Mouse (Mus musculus) adrenal gland, adult 2 months (tissue): ENCODE measurements at regions not wholly inside any gene's neighbourhood (a gene's known extent, or its start where the extent isn't known, plus 50 kb on each side); places are given as distances from the start of the nearest gene placed in this dataset.
"Not testable (repeated sequence)": the region's sequence is repeated elsewhere in the genome, so short reads cannot be mapped to it uniquely, and the experiment has no call there.

Experiments used
- DNase-seq: peaks from one replicate; pipeline ENCODE4 v3.0.0; 2021

DNA sequence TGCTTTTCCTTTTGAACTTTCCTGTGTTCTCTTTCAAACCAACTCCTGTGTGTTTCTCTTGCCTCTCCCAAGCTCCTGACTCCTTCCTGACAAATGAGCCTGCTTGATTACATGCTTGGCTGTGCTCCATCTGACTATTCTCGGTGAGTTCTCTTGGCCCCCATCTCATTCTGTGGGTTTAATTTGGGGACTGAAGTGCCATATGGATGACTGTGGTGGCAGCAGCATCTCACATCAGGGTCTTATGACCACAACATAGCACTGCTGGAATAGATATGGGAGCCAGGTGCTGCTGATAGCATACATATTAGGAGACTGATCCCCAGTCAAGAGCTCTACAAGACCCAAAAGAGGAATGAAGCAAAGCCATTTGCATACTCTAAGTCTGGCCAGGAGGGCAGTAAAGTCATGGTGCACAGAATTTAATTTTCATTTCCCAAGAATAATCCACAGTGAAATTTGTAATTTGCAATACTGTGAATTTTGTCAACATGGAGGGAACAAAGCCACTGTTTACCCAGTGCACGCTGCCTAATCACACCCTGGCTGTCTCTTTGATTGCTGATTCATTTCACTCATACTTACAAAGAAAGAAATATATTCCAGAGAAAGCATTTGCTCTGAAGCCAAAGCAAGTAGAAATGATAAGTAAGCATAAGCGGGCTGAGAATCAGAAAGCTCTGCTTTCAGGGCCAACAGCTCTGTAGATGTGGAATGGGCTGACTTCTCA, 1478.4 kb upstream of the Gm7489 start:
- DNase-seq, result no peak

DNA sequence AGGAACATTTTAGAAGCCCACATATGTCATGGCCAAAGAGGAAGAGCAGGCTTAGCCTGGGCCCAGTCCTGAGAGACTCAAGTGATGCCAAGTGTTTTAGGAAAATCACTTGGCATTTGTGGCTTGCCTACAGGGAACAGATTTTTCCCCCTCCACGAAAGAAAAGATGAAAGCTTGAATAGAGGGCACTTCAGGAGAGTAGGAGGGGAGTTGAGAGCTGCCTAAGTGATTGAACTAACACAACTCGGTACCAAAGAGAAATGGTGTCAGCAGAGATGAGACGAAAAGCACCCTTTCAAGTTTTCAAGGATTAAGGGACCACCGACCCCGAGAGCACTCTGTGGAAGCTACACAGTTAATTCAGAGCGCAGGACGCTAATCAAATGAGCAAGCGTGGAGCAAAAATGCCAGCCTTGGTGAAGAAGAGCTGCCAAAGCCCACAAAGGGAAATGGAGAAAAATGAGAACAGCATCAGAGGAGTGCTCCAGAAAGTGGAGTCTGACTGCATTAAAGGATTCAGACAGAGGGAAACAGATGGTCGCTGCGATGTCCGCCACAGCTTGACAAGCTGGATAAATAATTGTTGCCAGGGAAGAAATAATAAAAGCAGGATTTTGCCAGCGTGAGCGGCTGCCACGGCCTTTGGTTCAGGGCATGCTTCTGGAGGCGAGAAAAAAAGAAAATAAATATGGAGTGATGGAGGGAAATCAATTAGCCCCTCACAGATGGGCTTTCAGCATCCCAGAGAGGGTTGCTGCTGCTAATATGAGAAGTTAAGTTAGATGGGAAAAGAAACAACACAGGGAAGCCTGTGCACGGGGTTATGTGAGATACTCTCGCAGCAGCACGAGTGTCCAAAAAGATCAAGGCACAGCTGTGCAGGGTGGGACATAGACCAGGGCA, 1471.6 kb upstream of the Gm7489 start:
- no peak for DNase-seq

DNA sequence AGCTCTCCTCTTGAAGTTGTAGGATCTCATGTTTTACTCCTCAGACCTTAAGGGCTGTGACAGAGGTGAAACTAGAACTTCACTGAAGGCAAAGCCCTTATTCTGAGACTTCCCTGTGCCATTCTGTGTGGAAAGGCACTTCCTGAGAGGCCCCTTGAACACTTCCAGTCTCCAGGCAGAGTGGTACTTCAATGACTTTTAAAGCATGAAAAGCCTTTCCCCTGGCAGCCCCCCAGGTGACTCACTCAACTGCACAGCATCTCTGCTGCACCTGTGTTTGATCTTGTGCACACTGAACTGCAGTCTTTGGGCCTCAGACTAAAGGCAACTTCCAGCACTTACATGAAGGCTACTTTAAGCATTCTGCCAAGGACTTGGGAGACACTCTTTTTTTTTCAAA, 1458.7 kb upstream of the Gm7489 start:
- DNase-seq, result no peak

DNA sequence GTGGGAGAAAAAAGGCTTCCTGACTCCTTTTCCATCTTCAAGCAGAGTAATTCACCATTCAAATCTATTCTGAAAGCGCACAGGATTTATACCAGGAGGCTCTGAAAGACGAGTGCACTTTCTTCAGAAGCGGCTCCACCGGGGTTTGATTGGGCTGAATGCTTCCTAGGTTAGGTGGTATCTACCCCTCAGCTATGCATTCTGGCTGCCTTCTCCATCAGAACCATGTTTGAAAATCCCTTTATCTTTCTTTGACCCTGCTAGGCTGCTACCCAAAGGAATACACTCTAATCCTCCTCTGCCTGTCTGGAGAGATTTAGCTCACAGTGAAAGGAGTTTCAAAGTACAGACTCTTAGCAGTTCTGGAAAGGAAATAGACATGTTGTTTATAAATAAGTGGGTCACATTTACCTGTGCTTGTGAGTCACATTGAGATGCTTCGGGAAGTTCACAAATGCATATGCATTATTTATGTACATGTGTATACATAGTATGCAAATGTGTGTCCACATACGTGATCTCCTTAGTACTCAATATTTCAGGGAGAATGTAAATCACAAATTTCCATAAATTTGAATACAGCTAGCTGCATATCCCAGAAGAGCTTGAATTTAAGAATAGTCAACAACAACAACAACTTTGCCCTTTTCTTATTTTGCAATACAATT, 1454.1 kb upstream of the Gm7489 start:
- no peak for DNase-seq

DNA sequence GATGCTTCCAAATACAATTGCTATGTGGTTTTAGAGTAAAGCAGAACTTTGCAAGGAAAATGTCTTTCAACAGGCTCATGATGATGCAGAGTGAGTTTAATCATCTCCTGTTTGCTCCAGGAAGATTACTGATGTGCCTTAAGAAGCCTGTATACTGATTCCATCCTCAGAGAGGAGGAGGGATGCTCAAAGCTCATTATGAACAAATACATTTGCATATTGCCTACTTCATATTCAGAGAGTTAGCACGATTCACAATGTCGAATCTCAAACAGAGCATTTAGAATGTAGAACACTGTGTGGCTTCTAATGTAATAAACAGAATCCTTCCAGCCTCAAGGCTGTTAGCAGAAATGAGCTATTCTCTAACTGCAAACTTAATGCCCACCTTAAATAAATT, 1451.1 kb upstream of the Gm7489 start:
- DNase-seq, result no peak

DNA sequence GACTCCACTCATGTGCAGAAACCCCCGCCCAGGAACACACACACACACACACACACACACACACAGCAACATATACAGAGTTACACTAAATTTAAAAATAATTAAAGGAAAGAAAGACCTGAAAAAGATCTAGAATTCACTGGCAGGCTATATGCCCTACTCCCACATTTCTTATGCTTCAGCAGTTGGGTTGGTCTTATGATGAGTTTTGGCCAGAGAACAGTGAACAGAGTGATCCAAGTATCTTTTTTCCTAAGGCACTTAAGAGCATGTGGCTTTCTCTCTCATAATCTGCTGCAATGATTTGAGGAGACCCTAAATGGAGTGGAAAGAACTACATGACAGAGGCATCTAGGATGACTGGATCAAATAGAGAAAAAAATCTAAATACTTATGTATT, 1446.3 kb upstream of the Gm7489 start:
- DNase-seq, result no peak

DNA sequence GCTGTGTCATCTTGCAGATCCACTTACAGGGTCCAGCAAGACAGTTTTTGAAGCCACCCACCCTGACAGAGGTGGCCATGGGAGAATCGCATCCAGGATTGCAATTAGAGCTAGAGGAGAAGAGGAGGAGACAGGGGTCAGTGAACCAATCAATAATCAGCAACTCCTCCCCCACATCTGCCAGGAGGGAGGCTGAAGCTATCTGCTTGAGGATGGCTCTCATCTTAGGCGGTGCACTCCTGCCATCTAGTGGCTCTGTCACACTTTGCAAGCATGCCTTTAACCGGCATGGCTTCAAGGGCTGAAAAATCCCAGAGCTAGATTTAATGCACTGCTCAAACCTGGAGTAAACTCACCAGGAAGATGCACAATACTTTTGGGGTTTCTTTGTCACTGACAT, 1425.9 kb upstream of the Gm7489 start:
- peak; percentile 70 for DNase-seq

DNA sequence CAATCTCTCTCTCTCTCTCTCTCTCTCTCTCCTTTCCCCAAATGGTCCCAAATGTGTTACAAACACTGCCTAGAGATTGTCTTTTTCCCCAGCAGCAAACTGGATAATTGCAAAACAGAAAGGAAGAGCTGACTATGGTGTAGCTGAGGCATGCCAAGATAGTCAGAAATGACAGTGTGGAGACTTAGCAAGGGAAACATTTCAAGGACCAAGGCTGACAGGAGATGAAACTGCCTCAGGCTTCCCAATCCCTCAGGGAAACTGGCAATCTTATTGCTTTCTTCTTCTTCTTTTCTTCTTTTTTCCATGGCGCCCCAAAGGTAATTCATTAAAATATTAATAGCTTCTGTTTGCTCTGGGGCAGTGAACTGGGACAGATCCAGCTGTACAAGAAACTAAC, 1425.4 kb upstream of the Gm7489 start:
- no peak for DNase-seq

DNA sequence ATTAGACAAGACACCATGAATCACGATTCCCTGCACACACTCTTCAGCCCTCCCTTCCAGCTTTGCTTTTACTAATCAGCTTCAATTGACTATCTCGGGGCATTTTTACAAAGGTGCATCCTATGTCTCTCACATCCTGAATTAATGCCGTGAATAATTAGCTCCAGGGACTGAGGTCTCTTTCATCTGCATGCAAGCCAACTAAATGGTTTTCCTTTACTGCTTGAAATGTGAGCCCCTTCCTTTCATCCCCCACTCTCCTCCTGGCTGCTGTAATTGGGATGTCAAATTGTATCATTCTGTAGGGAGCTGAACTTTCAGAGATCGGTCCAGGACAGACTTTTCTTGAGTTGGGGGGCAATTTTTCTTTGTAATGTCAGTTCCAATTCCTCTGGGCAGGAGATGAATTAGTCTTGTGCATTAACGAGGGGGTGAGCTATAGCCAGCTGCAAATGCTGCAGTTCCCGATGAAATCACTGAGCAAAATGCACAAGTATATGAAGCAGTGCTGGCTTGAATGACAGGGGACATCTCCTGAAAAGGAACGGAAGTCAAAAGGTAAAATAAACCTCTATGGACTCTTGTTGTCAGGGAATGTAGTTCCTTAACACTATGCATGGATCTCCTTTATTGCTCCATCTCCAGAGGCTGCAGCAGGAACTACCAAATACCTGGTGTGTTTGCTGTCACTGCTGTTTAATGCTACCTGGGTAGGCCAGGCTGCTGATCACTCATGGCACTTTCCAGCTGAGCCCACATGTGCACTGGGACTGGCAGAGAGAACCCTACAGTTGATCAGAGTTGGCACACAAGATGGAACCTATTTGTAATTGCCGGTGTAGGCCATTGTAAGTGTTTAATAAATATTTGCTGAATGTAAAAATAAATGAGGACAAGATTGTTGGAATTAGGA, 1420.2 kb upstream of the Gm7489 start:
- no peak for DNase-seq

DNA sequence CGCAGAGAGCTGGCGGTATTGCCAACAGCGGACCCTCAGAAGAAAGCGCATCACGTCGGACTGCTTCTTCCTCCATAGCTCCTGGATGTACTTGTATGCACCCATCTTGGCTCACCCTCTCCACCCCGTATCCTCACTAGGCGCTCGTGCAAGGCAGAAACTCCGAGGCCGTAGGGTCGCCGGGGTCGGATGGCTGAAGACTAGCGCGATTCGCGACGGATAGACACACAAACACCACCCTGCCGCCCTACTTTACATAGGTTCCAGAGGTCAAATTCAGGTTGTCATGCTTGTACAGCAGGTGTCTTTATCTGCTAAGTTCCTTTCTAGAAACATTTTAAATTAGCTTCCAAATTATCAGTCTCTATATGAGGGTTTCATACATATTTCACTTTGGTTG, 1406.6 kb upstream of the Gm7489 start:
- not testable (repeated sequence) for DNase-seq

DNA sequence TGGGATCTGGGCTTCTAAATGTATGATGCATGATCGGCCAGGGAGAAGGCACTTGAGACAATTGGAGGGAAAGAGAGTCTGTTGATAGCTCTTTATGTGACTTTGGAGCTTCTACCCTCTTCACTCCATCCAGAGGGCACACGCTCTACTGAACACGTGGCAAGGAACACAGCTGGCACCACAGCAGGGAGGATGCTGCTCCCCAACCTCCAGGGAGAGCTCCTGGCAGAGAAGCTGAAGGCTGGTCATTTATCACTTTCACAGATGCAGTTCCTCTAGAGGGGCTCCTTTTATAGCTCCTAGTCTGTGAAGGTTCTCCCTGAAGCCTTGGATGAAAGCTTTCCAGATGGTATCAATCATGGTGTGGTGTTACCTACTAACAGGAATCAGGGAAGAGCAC, 1403.9 kb upstream of the Gm7489 start:
- DNase-seq, result no peak

DNA sequence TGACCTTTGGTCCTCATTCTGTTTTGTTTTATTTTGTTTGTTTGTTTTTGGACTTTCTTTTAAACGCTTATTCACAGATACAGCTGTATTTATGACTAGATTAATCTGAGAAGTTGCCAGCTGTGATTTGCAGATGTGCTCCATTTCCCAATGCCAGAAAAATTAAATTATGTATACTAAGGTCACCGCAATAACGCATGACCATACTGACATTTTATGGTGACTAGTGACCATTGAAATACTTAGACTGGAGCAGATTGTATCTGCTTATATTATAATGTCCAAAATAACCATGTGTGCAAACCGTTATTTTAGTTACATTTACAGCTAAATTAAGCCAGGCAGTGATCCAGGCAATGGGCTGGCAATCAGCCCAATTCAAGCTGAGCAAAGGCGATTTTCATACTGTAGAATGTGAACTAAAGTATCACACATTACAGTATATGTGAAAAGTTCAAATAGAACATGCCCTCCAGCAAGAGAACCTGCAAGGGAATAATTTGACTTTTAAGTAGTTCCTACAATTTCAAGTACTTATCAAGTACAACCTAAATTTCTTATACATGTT, 1401.0 kb upstream of the Gm7489 start:
- DNase-seq, result no peak

DNA sequence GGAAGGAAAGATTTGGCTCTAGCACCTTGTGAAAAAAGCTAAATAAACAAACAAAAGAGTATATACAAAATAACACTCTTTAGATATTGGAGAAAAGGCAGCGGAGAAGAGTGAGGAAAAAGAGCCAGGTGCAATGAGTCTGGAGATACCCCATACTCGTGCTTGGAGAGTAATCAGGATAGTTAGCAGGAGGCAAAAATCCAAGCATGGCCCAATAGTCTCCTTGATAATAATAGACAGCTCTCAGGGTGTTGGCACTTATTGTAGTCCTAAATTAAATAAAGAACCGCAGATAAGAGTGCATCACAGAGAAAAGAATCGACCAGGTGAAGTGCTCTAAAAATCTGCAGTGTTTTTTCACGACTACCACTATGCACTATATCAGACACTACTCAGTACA, 1400.4 kb upstream of the Gm7489 start:
- no peak for DNase-seq

DNA sequence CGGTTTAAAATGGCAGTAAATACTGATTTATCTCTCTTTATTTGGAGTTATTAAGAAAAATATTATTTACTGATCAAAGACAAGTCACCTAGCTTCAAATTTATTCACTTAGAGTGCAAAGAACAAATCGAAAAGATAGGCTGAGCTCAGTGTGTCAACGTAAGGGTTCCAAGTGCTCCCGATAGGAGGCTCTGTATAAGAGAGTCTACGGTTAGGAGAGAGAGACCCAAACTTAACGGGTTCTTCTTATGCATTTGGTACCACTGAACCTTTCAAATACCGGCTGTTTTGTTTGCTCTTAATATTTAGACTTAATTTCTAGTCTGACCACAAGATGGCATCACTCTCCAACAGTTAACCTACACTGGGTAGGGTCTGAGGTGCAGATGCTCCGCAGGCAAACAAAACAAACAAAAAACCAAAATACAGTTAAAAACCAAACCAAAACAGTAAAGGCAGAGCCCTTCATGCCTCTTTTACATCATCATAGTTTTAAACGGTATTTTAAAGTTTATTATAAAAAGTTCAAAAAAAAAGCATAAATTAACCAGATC, 1379.4 kb upstream of the Gm7489 start:
- no peak for DNase-seq

DNA sequence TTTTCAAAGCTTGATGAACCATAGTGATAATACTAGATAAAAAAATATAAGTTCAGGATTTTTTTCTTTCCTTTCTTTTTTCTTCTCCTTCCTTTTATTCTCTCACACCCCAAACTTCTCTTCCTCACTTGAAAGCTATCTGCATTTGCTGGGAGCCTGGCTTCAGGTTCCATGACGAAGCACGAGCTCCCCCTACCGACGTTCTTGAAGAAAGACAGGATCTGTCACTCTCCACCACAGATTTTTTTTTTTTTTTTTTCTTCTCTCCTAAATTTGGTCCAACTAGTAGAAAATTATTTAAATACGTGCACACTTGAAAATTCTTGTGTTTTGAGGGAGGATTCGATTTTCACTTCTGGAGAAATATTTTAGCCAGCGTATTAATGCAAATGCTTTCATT, 1377.8 kb upstream of the Gm7489 start:
- peak; percentile 19 for DNase-seq

DNA sequence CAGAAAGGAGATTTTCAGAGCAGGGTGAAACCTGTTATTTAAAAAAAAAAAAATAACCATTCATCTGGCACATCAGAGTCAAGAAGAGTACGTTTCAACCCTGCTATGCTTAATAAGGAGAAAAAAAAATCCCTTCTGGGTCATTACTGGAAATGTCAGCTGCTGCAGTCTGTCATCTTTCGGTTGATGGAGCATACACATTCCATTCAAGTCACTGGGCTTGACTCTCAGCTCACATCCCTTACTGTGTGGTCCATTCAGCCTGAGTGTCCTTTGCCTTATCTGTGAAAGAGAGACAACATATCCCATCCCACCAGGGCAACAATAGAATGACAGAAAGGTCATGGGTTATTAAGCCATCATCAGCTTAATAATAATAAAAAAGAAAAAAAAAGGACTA, 1376.1 kb upstream of the Gm7489 start:
- DNase-seq, result no peak

DNA sequence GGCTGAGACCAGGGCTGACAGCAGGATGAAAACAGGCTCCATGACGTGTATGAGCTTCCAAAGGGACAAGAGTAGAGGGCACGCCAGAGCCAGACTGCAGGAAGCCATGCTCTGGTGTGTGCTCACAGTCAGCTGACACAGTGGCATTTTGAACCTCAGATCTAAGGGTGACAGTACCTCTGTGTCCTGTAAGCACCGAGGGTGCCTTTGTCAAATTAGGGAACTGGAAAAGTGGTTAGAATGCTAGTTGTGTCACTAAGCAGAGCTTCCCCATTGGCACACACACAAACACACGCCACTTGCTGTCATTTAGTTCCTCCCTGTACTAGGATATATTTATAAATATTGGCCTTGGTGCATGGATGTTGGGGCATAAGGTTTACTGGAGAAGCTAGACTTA, 1374.6 kb upstream of the Gm7489 start:
- DNase-seq, result no peak

DNA sequence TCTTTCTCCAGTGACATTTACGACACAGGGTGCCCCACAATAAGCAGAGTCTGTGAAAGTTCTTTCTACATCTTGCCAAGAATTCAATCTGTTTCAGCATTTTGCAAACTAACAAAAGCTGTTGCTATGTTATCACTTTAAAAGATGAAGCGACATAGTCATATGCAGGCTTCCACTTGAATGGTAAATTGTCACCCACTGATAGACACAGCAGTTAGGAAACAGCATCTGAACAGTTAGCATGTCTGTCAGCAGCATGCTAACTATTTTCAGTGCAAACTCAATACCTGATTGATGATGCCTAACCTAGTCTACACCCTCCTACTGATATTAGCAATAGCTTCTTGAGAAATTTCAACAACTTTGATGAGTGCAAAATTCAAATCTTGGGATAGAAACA, 1348.1 kb upstream of the Gm7489 start:
- DNase-seq, result no peak

DNA sequence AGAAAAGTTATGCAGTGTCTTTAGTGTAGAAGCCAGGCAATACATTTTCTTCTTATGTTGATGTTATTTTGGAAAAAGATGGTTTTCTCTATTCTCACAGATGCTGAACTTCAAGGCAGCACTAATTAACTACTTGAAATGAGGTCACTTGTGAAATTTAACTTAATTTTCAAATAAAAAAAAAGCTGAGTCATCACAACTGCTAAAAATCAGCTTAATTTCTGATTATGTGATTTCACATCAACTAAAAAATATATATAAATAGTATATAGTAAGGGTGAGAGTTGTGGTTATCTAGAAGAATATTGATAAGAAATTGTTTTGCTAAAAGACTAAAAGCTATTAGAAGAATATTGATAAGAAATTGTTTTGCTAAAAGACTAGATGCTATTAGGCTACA, 1326.0 kb upstream of the Gm7489 start:
- DNase-seq, result no peak

DNA sequence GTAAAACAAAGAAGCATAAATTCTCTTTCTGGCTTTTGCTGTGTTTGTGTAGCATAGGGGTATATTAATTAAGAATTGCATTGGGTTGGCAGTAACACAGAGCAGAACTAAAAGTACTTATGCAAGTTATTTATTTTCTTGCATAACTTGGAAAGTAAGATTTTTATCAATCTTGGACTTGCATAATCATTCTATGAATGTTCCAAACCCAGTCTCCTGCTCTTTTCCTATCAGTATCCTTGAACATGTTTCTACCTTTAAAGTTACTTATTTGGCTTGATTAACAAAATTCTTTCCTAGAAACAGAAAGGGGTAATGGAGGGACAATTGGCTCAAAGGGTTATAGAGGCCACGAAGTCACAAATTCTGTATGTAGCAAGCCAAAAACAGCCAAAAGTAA, 1320.6 kb upstream of the Gm7489 start:
- DNase-seq, result no peak

DNA sequence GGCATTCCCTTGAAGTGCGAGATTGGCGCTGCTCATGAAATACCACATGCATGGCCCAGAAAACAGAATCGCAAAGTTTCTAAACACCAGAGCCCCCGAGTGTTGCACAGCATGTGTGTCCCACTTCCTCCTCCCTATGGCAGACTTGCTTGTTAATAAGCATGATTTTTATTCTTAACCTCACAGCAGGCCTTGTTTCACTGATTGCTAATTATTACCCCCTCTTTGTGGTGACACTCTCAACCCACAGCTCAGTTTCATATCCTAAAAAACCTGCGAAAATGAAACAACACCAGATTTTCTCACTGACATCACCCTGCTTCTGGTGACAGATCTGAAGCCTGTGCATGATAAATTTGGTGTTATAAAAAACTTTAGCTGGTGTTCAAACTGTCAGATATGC, 1319.3 kb upstream of the Gm7489 start:
- no peak for DNase-seq
